Mouse (Mus musculus): ENCODE results near the gene Slc25a1.
"Not testable (repeated sequence)": the region's sequence is repeated elsewhere in the genome, so short reads cannot be mapped to it uniquely, and the experiment has no call there.

The Slc25a1 gene

GRCm38 (mm10) chr16:17928087-17928580, at the start of gene Slc25a1:
Gene Slc25a1, minus strand, starts transcription at chr16:17928219.
- DNase-seq = peak; percentile 83

GRCm38 (mm10) chr16:17971853-17972252, 43.8 kb upstream of the Slc25a1 start:
- no peak for DNase-seq

GRCm38 (mm10) chr16:17962091-17962490, 34.1 kb upstream of the Slc25a1 start:
- DNase-seq = no peak

GRCm38 (mm10) chr16:17956052-17956638, 28.1 kb upstream of the Slc25a1 start:
- not testable (repeated sequence) for DNase-seq

GRCm38 (mm10) chr16:17951618-17952017, 23.6 kb upstream of the Slc25a1 start:
- no peak for DNase-seq

GRCm38 (mm10) chr16:17950068-17950467, 22.0 kb upstream of the Slc25a1 start:
- DNase-seq = no peak

- DNase-seq = no peak
These were observed 21.4 kb upstream of the Slc25a1 start for GRCm38 (mm10) chr16:17949421-17949877.

GRCm38 (mm10) chr16:17945081-17945831, 17.2 kb upstream of the Slc25a1 start:
- no peak for DNase-seq

GRCm38 (mm10) chr16:17943466-17943865, 15.4 kb upstream of the Slc25a1 start:
- DNase-seq = no peak

GRCm38 (mm10) chr16:17939255-17939751, 11.3 kb upstream of the Slc25a1 start:
- no peak for DNase-seq

GRCm38 (mm10) chr16:17938821-17939220, 10.8 kb upstream of the Slc25a1 start:
- peak; percentile 58 for DNase-seq

- no peak for DNase-seq
These were observed 10.2 kb upstream of the Slc25a1 start for GRCm38 (mm10) chr16:17938187-17938586.

GRCm38 (mm10) chr16:17936776-17937175, 8.8 kb upstream of the Slc25a1 start:
- no peak for DNase-seq

GRCm38 (mm10) chr16:17934445-17934910, 6.5 kb upstream of the Slc25a1 start:
- DNase-seq = no peak

GRCm38 (mm10) chr16:17933594-17934444, 5.8 kb upstream of the Slc25a1 start:
- DNase-seq = no peak

GRCm38 (mm10) chr16:17931906-17932460, 4.0 kb upstream of the Slc25a1 start:
- no peak for DNase-seq

GRCm38 (mm10) chr16:17929631-17930030, 1.6 kb upstream of the Slc25a1 start:
- DNase-seq = no peak

GRCm38 (mm10) chr16:17929211-17929610, 1.2 kb upstream of the Slc25a1 start:
- DNase-seq = no peak

- no peak for DNase-seq
These were observed 647 bp upstream of the Slc25a1 start for GRCm38 (mm10) chr16:17928627-17929104.

GRCm38 (mm10) chr16:17927351-17928082, 502 bp downstream of the Slc25a1 start:
- peak; percentile 54 for DNase-seq

GRCm38 (mm10) chr16:17922163-17922538, 5.9 kb downstream of the Slc25a1 start:
- no peak for DNase-seq

Measured in right cerebral cortex, postnatal 25 days (tissue).